Mouse (Mus musculus): ENCODE data around the gene Tmbim6. TPM values are rescaled to one million over a fixed set of nuclear protein-coding genes. Genes with fewer than 3 reads are reported as not detected.
A peak's percentile ranks its signal among the peaks of the same experiment; 100 is the strongest.

The Tmbim6 gene
- polyA plus RNA-seq, 1 experiment from 2014 or later: 516 TPM

DNA sequence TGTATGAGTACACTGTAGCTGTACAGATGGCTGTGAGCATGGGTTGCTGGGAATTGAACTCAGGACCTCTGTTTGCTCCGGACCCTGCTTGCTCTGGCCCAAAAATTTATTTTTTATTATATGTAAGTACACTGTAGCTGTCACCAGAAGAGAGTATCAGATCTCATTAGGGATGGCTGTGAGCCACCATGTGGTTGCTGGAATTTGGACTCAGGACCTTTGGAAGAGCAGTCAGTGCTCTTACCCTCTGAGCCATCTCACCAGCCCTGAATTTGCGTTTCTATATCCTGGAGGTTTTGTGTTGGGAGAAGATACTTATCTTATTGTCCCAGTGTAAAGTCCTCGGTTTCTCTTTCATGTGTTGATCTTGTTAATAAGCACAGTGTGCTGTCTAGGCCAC lies 5.9 kb upstream of the Tmbim6 start:
- Histone ChIP-seq H3K4me3 (replicated peaks) (no peak overlapping the region), H3K9ac (no peak overlapping the region), H3K27ac (no peak overlapping the region), H3K4me1 (peaks cover 14% of the 10 kb centered on the region), H3K4me2 (no peak overlapping the region), H3K9me3 (replicated peaks) (no peaks in the 10 kb centered on the region), H3K36me3 (no peaks in the 10 kb centered on the region), H3K27me3 (no peaks in the 10 kb centered on the region)
- ATAC-seq (replicated peaks; ENCODE audit: low FRiP score): no peak
- WGBS: 76% methylated on average over 3 of the region's 3 CpGs

DNA sequence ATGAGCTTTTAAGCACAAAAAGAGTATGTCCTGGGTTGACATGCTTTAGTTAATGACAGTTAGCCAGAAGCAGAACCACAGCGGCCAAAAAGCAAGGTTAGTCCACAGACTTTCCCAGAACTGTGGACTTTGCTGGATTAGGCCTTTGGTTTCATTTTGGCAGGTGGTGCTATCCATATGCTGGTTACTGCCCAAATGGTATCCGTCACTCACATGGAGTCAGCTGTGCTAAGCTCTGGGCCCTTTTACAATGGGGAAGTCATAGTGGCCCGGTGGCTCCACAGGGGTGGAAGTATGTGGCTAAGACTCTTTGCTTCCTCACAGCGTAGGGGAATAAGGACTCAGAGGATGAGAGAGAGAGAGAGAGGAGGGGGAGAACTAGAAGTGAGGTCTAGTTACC lies 4.7 kb upstream of the Tmbim6 start:
- Histone ChIP-seq H3K27ac (no peak overlapping the region), H3K36me3 (no peaks in the 10 kb centered on the region), H3K9me3 (replicated peaks) (no peaks in the 10 kb centered on the region), H3K27me3 (no peaks in the 10 kb centered on the region), H3K4me2 (no peak overlapping the region), H3K4me3 (replicated peaks) (no peak overlapping the region), H3K9ac (no peak overlapping the region), H3K4me1 (peaks cover 14% of the 10 kb centered on the region)
- WGBS: 74% methylated on average over 4 of the region's 4 CpGs
- ATAC-seq (replicated peaks; ENCODE audit: low FRiP score): no peak

GRCm38 (mm10) chr15:99390472-99391401 lies 1.9 kb upstream of the Tmbim6 start:
- ATAC-seq (replicated peaks; ENCODE audit: low FRiP score): no peak
- peaks cover 25% of the 10 kb centered on the region for H3K4me1 ChIP-seq
- no peak overlapping the region for H3K4me2 ChIP-seq
- 50% methylated on average over 7 of the region's 7 CpGs for WGBS
- no peak overlapping the region for H3K4me3 ChIP-seq (replicated peaks)
- no peaks in the 10 kb centered on the region for H3K9me3 ChIP-seq (replicated peaks)
- no peak overlapping the region for H3K27ac ChIP-seq
- no peaks in the 10 kb centered on the region for H3K36me3 ChIP-seq
- H3K9ac ChIP-seq: no peak overlapping the region
- H3K27me3 ChIP-seq: no peaks in the 10 kb centered on the region

- H3K36me3 ChIP-seq: no peaks in the 10 kb centered on the region
- peaks cover 37% of the 10 kb centered on the region for H3K4me1 ChIP-seq
- H3K27ac ChIP-seq: peak overlapping the region; percentile 80
- peak overlapping the region; percentile 76 for H3K4me2 ChIP-seq
- H3K4me3 ChIP-seq (replicated peaks): peak overlapping the region; percentile 92
- WGBS: 81% methylated on average over 6 of the region's 6 CpGs
- ATAC-seq (replicated peaks; ENCODE audit: low FRiP score): no peak
- peak overlapping the region; percentile 37 for H3K9ac ChIP-seq
- H3K9me3 ChIP-seq (replicated peaks): no peaks in the 10 kb centered on the region
- H3K27me3 ChIP-seq: no peaks in the 10 kb centered on the region
Measured at GRCm38 (mm10) chr15:99391975-99392374, 707 bp upstream of the Tmbim6 start.

GRCm38 (mm10) chr15:99393386-99394252 lies 937 bp downstream of the Tmbim6 start:
- Histone ChIP-seq H3K4me3 (replicated peaks) (peak overlapping the region; percentile 92), H3K27ac (peak overlapping the region; percentile 97), H3K36me3 (no peaks in the 10 kb centered on the region), H3K9me3 (replicated peaks) (no peaks in the 10 kb centered on the region), H3K27me3 (no peaks in the 10 kb centered on the region), H3K9ac (peak overlapping the region; percentile 83), H3K4me2 (peak overlapping the region; percentile 89), H3K4me1 (peaks cover 52% of the 10 kb centered on the region)
- 2% methylated on average over 24 of the region's 24 CpGs for WGBS
- ATAC-seq (replicated peaks; ENCODE audit: low FRiP score): peak; percentile 26

DNA sequence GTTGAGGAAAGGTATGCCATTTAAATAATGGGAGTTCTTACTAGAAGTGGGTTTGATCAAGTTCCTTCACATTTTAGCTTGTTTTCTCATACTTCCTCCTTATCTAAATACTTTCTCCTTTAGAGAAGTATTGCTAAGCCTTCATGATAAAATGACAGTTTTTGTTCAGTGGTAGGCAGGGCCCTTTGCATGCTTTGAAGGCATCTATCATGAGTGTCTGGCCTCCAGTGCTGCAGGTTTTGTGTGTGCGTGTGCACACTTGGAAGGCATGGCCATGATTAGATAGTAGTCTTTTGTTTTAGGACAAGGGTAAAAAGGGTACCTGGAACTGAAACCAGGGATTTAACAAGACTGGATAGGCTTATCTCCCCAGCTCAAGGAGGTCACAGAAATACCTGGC lies 3.8 kb downstream of the Tmbim6 start:
- Histone ChIP-seq H3K4me1 (peaks cover 77% of the 10 kb centered on the region), H3K36me3 (peaks cover 17% of the 10 kb centered on the region; the same call in 1 of the 2 replicates), H3K9me3 (replicated peaks) (no peaks in the 10 kb centered on the region), H3K9ac (no peak overlapping the region), H3K4me3 (replicated peaks) (0 out of 2 replicates have a peak overlapping the region, but pooled peaks have one; percentile 2), H3K27ac (peak overlapping the region; percentile 42), H3K4me2 (peak overlapping the region; percentile 89), H3K27me3 (no peaks in the 10 kb centered on the region)
- no peak for ATAC-seq (replicated peaks; ENCODE audit: low FRiP score)
- WGBS: 63% methylated on average over 1 of the region's 1 CpGs

DNA sequence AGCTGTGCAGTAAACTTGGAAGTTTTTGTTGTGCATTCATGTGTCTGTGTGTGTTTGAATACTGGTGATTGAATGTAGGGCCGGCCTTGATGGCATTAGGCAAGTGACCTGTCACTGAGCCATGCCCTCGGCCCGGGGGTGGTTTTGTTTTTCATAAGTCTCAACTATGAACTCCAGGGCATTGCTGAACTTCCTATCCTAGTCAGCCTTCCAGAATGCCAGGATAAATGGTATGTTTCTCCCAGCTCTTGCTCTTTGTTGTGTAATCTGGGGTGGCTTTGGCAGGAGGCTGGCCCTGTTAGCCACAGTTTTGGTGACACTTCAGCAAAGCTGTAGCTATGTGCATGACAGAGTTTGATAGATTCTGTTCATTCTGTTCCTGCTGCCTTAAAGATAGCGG lies 4.2 kb downstream of the Tmbim6 start:
- H3K9ac ChIP-seq: no peak overlapping the region
- peaks cover 21% of the 10 kb centered on the region for H3K36me3 ChIP-seq
- 42% methylated on average over 4 of the region's 4 CpGs for WGBS

DNA sequence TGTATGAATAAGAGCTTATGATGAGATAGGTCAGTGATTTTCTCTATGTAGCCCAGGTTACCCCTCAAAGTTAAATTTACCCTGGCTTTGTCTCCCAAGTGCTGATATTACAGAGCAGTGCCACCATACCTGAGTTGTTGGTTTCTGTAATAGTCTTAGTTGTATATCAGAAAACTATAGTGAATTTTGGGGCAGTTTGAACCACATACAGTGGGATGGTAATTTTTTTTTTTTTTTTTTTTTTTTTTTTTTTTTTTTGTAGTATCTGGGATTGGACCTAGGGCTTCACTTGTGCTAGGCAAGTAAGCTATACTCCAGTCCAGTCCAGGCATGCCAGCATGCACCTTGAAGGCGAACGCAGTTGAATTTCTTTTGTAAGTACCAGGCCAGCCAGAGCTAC lies 4.9 kb downstream of the Tmbim6 start:
- ATAC-seq (replicated peaks; ENCODE audit: low FRiP score): no peak
- H3K4me3 ChIP-seq (replicated peaks): no peak overlapping the region
- H3K4me2 ChIP-seq: no peak overlapping the region
- 98% methylated on average over 2 of the region's 2 CpGs for WGBS
- H3K27me3 ChIP-seq: no peaks in the 10 kb centered on the region
- H3K9me3 ChIP-seq (replicated peaks): no peaks in the 10 kb centered on the region
- H3K27ac ChIP-seq: no peak overlapping the region
- no peak overlapping the region for H3K9ac ChIP-seq
- H3K4me1 ChIP-seq: peaks cover 77% of the 10 kb centered on the region
- H3K36me3 ChIP-seq: peaks cover 28% of the 10 kb centered on the region

More for the DNA sequence above, 4.2 kb downstream of the Tmbim6 start:
- H3K4me3 ChIP-seq (replicated peaks): 0 out of 2 replicates have a peak overlapping the region, but pooled peaks have one; percentile 2
- no peaks in the 10 kb centered on the region for H3K27me3 ChIP-seq
- H3K9me3 ChIP-seq (replicated peaks): no peaks in the 10 kb centered on the region
- H3K4me1 ChIP-seq: peaks cover 77% of the 10 kb centered on the region
- H3K4me2 ChIP-seq: peak overlapping the region; percentile 89
- H3K27ac ChIP-seq: peak overlapping the region; percentile 42
- ATAC-seq (replicated peaks; ENCODE audit: low FRiP score): no peak

DNA sequence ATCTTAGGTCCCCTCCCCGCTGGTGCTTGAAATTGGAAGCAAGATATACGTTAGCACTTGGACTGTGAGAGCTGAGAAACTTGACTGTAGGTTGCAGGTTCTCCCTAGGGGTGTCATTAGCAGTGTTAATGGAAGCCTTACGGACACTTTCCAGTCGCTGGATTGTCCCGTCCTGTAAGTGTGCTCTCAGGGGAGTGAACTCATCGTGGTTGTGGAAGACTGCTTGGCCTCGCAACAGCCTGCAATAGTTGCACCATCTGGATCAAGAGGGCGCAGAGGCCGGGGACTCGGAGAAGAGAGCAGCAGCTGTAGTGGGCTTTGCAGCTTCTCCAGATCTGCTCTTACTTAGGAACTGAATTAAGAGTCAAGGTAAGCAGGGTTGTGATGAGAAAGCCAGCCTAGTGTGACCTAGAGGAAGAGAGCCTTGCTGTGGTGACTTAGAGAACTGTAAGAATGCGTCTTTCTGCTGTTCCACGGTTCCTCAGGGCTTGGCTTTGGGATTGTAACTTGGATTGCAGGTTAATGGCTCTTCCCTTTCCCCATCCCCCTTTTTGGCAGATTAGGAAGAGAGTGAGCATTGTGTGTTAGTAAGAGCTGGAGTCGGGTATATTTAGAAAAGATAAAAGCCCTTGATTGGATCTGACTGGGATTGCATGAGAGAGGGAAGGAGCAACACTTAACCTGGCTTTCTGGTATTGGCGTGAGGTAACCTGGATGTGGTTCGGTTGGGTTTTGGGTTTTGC lies 7.0 kb downstream of the Tmbim6 start:
- Histone ChIP-seq H3K4me3 (replicated peaks) (no peak overlapping the region), H3K9me3 (replicated peaks) (no peaks in the 10 kb centered on the region), H3K4me2 (no peak overlapping the region), H3K36me3 (peaks cover 47% of the 10 kb centered on the region), H3K27me3 (no peaks in the 10 kb centered on the region), H3K27ac (peak overlapping the region; percentile 49; the same call in 1 of the 2 replicates), H3K4me1 (peaks cover 73% of the 10 kb centered on the region), H3K9ac (no peak overlapping the region)
- ATAC-seq (replicated peaks; ENCODE audit: low FRiP score): no peak
- WGBS: 69% methylated on average over 15 of the region's 15 CpGs

DNA sequence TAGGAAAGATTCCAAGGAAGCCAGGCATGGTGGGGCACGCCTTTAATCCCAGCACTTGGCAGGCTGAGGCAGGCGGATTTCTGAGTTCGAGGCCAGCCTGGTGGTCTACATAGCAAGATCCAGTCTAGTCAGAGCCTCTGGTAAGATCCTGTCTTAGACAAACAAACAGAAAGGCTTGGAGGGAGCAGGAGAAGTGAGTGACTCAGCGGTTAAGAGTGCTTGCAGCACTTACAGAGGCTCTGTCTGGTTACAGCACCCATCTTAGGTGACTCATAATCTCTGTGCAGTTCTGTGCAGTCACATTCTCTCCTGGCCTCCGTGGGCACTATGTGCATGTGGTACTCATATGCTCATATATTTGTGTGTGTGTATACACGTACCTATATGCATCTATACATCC lies 7.9 kb downstream of the Tmbim6 start:
- 81% methylated on average over 6 of the region's 6 CpGs for WGBS
- Histone ChIP-seq H3K4me1 (peaks cover 63% of the 10 kb centered on the region), H3K27me3 (no peaks in the 10 kb centered on the region), H3K27ac (no peak overlapping the region), H3K9ac (no peak overlapping the region), H3K4me3 (replicated peaks) (no peak overlapping the region), H3K36me3 (peaks cover 56% of the 10 kb centered on the region), H3K4me2 (no peak overlapping the region), H3K9me3 (replicated peaks) (no peaks in the 10 kb centered on the region)
- no peak for ATAC-seq (replicated peaks; ENCODE audit: low FRiP score)

DNA sequence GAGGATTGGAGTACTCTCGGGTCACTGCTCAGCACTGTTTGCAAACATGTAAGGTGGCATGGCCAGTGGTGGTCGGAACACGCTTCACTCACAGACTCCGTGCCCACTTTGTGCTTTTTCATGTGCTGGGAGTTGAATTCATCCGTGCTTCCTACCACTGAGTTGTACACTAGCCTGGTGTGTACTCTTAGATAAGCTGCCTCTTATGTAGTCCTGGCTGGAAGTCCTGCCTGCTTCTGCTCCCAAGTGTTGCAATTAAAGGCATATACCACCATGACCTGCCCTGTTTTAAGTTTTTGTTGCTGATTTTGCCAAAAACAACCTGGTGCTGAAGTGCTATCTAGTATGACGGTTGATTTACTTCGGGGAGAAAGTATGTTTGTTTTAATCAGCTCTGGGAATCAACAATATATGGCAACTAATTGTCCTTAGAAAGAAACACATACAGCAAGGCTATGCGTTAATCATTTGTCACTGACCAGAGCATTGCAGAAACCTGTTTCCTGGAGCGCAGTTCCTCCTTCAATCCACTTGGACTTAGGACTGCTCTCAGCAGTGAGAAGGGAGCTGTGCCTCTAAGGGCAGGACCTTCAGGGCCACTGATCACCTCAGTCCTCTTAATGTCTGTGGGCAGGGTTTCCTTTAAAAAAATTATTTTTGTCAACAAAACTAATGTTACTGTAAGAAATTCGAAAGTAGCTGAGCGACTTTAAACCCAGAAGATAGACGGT lies 10.6 kb downstream of the Tmbim6 start:
- Histone ChIP-seq H3K9ac (no peak overlapping the region), H3K9me3 (replicated peaks) (no peaks in the 10 kb centered on the region), H3K4me1 (peaks cover 38% of the 10 kb centered on the region), H3K27ac (peak overlapping the region; percentile 75), H3K4me2 (no peak overlapping the region), H3K36me3 (peaks cover 83% of the 10 kb centered on the region), H3K4me3 (replicated peaks) (no peak overlapping the region), H3K27me3 (no peaks in the 10 kb centered on the region)
- peak; percentile 71 for ATAC-seq (replicated peaks; ENCODE audit: low FRiP score)
- WGBS: 77% methylated on average over 12 of the region's 12 CpGs
